Mouse (Mus musculus) forebrain, embryonic 10.5 days (tissue): ENCODE measurements around the gene R3hcc1l. TPM values are rescaled to one million over a fixed set of nuclear protein-coding genes. Genes with fewer than 3 reads are reported as not detected.

ENCODE experiments used
- polyA plus RNA-seq: library from polyadenylated mRNA; unstranded; fragments of >200 nt; fragmentation: Nextera tagmentation; extraction: Ambion mirVana; gene quantifications from 2 replicates; pipeline ENCODE4 v1.2.1, GENCODE M21; 2016

The R3hcc1l gene
- polyA plus RNA-seq, 1 experiment from 2014 or later = 20.0 TPM

Other genes with a start within 250 kb of the R3hcc1l start
- 8.6 and 9.5 TPM in 2 replicates for gene Crtac1, start 87.0 kb upstream of the R3hcc1l start, polyA plus RNA-seq
- 0.12 and 0.31 TPM in 2 replicates for gene Loxl4, start 94.1 kb downstream of the R3hcc1l start, polyA plus RNA-seq
- gene Pyroxd2, start 234.0 kb downstream of the R3hcc1l start, polyA plus RNA-seq = 0.29 and 0.63 TPM in 2 replicates